Mouse (Mus musculus): ENCODE data around the gene Cdc42bpa. TPM values are rescaled to one million over a fixed set of nuclear protein-coding genes. Genes with fewer than 3 reads are reported as not detected.
A peak's percentile ranks its signal among the peaks of the same experiment; 100 is the strongest.

Cdc42bpa gene
- polyA plus RNA-seq, 1 experiment from 2014 or later = 11.6 TPM

DNA sequence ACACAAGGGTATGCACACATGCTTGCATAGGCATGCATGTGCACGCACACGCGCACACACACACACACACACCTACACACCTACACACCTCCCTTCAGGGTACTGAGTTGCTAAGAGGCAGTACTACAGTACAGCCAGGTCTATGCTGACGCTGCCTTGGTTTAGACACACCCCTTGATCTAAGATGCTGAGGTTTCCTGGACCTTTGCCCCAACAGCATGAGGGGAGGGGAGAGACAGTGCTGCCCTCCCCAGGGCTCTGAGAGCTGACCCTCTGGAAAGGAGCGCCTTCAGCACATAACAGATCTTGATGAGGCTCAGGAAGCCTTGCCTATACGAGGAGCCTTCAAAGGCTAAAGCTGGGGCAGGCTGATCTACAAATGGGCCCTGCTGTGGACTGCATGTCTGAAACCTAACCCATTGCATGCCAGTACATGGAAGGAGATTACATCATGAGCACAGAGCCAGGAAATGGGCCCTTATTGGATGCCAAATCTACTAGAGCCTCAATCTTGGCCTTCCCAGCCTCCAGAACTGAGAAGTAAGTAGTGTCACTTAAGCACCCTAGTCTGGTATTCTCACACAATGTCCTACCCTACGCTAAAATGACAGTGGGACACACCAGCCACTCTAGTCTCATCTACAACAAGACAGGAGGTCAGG is 221.2 kb downstream of the Cdc42bpa start:
- H3K27me3 ChIP-seq (ENCODE audit: control insufficient read depth, insufficient read depth, low read length) = no peaks in the 10 kb centered on the region
- peaks cover 30% of the 10 kb centered on the region for H3K4me1 ChIP-seq (ENCODE audit: control insufficient read depth, insufficient read depth, low read length)
- no peaks in the 10 kb centered on the region for H3K9me3 ChIP-seq (replicated peaks; ENCODE audit: control insufficient read depth, low read length)
- no peaks in the 10 kb centered on the region for H3K36me3 ChIP-seq (ENCODE audit: control insufficient read depth, insufficient read depth)
- H3K4me2 ChIP-seq (ENCODE audit: low read depth, low read length) = no peak overlapping the region
- WGBS = 83% methylated on average over 7 of the region's 7 CpGs
- H3K27ac ChIP-seq (ENCODE audit: low read length) = no peak overlapping the region
- H3K4me3 ChIP-seq (ENCODE audit: low read length) = no peak overlapping the region
- no peak for ATAC-seq (replicated peaks; ENCODE audit: extremely low read depth, insufficient read depth, low FRiP score)
- no peak overlapping the region for H3K9ac ChIP-seq (ENCODE audit: low read length)

DNA sequence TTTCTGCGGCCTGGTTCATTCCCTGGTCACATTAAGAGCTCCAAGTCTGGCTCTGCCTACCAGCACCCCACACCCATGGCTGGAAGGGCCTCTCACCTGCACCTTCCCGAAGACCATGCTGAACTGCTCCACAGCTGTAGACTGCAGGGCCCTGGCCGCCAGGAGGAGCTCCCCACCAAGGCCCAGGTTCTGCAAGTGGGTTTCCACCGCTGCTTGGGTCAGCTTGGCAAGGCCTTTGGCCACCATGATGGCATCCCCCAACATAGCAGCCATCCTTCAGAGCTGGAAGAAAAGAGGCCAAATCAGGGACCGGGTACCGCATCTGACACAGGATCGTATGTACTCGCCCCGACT is 221.7 kb downstream of the Cdc42bpa start:
- H3K27ac ChIP-seq (ENCODE audit: low read length) = no peak overlapping the region
- no peak overlapping the region for H3K9ac ChIP-seq (ENCODE audit: low read length)
- no peaks in the 10 kb centered on the region for H3K27me3 ChIP-seq (ENCODE audit: control insufficient read depth, insufficient read depth, low read length)
- no peak for ATAC-seq (replicated peaks; ENCODE audit: extremely low read depth, insufficient read depth, low FRiP score)
- peaks cover 35% of the 10 kb centered on the region for H3K4me1 ChIP-seq (ENCODE audit: control insufficient read depth, insufficient read depth, low read length)
- no peak overlapping the region for H3K4me2 ChIP-seq (ENCODE audit: low read depth, low read length)
- H3K9me3 ChIP-seq (replicated peaks; ENCODE audit: control insufficient read depth, low read length) = no peaks in the 10 kb centered on the region
- WGBS = 82% methylated on average over 9 of the region's 9 CpGs
- no peak overlapping the region for H3K4me3 ChIP-seq (ENCODE audit: low read length)
- H3K36me3 ChIP-seq (ENCODE audit: control insufficient read depth, insufficient read depth) = no peaks in the 10 kb centered on the region

DNA sequence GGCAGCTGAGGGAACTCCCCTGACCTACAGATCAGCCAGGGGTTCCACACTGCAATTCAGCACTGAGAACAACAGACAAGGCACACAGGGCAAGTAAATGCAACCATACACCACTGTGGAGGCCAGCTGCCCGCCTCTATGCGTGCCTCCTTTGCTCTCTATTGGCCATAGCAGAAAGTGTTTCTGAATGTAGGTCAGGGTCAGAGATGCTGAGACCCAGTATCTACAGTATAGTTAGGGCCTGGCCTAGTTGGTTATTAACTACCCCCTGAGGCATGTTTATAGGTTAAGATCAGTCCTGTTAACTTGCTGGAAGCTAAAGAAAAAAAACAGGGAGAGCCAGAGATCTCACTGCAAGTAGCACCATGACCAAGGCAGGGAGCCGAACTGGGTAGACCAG is 222.5 kb downstream of the Cdc42bpa start:
- no peak overlapping the region for H3K4me2 ChIP-seq (ENCODE audit: low read depth, low read length)
- H3K27ac ChIP-seq (ENCODE audit: low read length) = no peak overlapping the region
- no peak for ATAC-seq (replicated peaks; ENCODE audit: extremely low read depth, insufficient read depth, low FRiP score)
- H3K27me3 ChIP-seq (ENCODE audit: control insufficient read depth, insufficient read depth, low read length) = no peaks in the 10 kb centered on the region
- H3K4me3 ChIP-seq (ENCODE audit: low read length) = no peak overlapping the region
- no peaks in the 10 kb centered on the region for H3K36me3 ChIP-seq (ENCODE audit: control insufficient read depth, insufficient read depth)
- WGBS = 72% methylated on average over 3 of the region's 3 CpGs
- no peaks in the 10 kb centered on the region for H3K9me3 ChIP-seq (replicated peaks; ENCODE audit: control insufficient read depth, low read length)
- peaks cover 37% of the 10 kb centered on the region for H3K4me1 ChIP-seq (ENCODE audit: control insufficient read depth, insufficient read depth, low read length)
- H3K9ac ChIP-seq (ENCODE audit: low read length) = no peak overlapping the region

DNA sequence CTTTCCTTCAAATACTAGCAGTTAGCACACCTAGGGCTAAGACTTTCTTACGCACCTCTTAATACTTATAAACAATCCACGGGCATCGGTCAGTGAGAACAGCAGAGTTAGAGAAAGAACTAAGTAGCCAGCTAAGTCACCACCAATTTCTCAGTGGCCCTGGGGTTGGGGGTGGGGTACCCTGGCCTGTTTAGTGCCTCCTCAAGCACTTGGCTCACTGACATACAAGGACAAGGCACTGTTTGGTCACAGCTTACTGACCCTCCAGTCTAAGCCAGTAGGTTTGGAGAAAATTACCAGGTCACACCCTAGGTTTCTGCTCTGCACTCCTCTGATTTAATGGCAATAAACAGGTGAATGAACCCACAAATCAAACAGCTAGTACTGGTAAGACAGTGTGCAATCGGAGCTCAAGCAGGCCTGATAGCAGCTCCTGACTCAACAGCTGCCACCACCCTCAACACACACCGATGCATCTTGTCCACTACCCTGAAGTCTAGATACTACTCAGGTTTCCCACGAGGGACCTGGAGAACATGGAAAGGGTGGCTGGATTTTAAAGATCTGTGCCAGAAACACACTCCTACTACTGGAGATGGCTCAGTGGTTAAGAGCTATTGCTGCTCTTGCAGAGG is 223.4 kb downstream of the Cdc42bpa start:
- H3K27ac ChIP-seq (ENCODE audit: low read length) = no peak overlapping the region
- no peak overlapping the region for H3K4me2 ChIP-seq (ENCODE audit: low read depth, low read length)
- 0 out of 2 replicates have a peak overlapping the region, but pooled peaks have one; percentile 16 for H3K9ac ChIP-seq (ENCODE audit: low read length)
- H3K4me1 ChIP-seq (ENCODE audit: control insufficient read depth, insufficient read depth, low read length) = peaks cover 40% of the 10 kb centered on the region
- no peak for ATAC-seq (replicated peaks; ENCODE audit: extremely low read depth, insufficient read depth, low FRiP score)
- H3K36me3 ChIP-seq (ENCODE audit: control insufficient read depth, insufficient read depth) = no peaks in the 10 kb centered on the region
- no peak overlapping the region for H3K4me3 ChIP-seq (ENCODE audit: low read length)
- no peaks in the 10 kb centered on the region for H3K27me3 ChIP-seq (ENCODE audit: control insufficient read depth, insufficient read depth, low read length)
- H3K9me3 ChIP-seq (replicated peaks; ENCODE audit: control insufficient read depth, low read length) = no peaks in the 10 kb centered on the region
- WGBS = 83% methylated on average over 6 of the region's 6 CpGs

DNA sequence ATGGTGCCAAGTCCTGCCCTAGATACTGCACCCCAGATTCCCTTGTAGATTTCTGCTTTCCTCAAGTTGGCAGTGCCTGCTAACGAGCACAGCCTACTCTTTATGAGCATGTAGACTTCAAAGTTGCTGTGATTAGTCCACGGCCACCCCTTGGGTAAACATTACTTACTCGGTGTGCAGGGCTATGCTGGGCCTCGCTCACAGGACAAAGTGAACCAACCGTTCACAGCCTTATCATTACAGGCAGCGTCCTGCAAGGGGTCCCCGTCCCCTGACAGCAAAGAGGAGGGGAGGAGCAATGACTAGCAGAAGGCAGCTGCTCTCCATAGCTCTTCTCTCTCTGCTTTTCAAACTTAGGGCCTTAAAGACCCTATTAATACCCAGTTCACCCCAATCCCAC is 224.5 kb downstream of the Cdc42bpa start:
- WGBS = 23% methylated on average over 7 of the region's 7 CpGs
- H3K4me2 ChIP-seq (ENCODE audit: low read depth, low read length) = no peak overlapping the region
- H3K4me3 ChIP-seq (ENCODE audit: low read length) = no peak overlapping the region
- H3K9me3 ChIP-seq (replicated peaks; ENCODE audit: control insufficient read depth, low read length) = no peaks in the 10 kb centered on the region
- peak overlapping the region; percentile 92 for H3K27ac ChIP-seq (ENCODE audit: low read length)
- no peaks in the 10 kb centered on the region for H3K27me3 ChIP-seq (ENCODE audit: control insufficient read depth, insufficient read depth, low read length)
- H3K36me3 ChIP-seq (ENCODE audit: control insufficient read depth, insufficient read depth) = no peaks in the 10 kb centered on the region
- peak overlapping the region; percentile 62 for H3K9ac ChIP-seq (ENCODE audit: low read length)
- H3K4me1 ChIP-seq (ENCODE audit: control insufficient read depth, insufficient read depth, low read length) = peaks cover 45% of the 10 kb centered on the region
- ATAC-seq (replicated peaks; ENCODE audit: extremely low read depth, insufficient read depth, low FRiP score) = peak; percentile 23; the same call in 1 of the 2 replicates

DNA sequence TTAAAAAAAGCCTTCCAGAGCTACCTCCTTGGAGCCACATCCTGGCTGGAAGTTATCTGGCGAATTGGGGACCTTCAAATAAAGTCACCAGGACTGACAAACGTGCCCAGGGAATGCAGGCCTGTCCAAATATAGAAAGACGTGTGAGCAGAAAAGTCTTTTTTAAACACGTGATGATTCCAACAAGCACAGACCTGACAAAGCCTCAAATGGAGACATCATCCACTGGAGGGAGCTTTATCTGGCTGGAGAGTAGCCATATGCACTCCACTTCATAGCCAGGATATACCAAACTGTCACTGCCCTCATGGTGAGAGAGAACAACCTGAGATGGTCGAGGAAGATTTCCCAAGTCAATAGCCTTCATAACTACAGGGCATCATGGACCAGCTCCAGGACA is 225.6 kb downstream of the Cdc42bpa start:
- no peak overlapping the region for H3K9ac ChIP-seq (ENCODE audit: low read length)
- 0 out of 2 replicates have a peak overlapping the region, but pooled peaks have one; percentile 1 for H3K4me2 ChIP-seq (ENCODE audit: low read depth, low read length)
- no peaks in the 10 kb centered on the region for H3K27me3 ChIP-seq (ENCODE audit: control insufficient read depth, insufficient read depth, low read length)
- H3K9me3 ChIP-seq (replicated peaks; ENCODE audit: control insufficient read depth, low read length) = no peaks in the 10 kb centered on the region
- WGBS = 34% methylated on average over 5 of the region's 5 CpGs
- H3K27ac ChIP-seq (ENCODE audit: low read length) = peak overlapping the region; percentile 92
- ATAC-seq (replicated peaks; ENCODE audit: extremely low read depth, insufficient read depth, low FRiP score) = peak; percentile 77
- no peak overlapping the region for H3K4me3 ChIP-seq (ENCODE audit: low read length)
- H3K36me3 ChIP-seq (ENCODE audit: control insufficient read depth, insufficient read depth) = no peaks in the 10 kb centered on the region
- H3K4me1 ChIP-seq (ENCODE audit: control insufficient read depth, insufficient read depth, low read length) = peaks cover 46% of the 10 kb centered on the region

DNA sequence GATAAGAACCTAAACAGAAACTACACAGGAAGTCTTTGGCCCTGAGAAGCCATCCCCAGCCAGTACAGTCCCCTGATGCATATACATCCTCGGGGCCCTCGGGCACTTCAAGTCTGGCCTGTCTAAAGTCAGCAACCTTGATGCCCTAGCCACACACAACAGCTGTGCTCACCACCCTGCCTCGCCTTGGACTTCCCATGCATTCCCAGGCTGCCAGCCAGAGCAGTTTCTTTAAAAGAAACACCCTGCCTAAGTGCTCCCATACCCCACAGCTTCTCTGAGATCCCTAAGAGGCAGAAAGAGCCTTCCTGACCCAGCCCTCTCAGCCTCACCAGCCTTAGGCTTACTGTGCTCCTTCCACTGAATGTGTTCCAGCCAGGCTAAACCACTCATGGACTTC is 226.1 kb downstream of the Cdc42bpa start:
- Histone ChIP-seq H3K4me2 (ENCODE audit: low read depth, low read length) (no peak overlapping the region), H3K27ac (ENCODE audit: low read length) (peak overlapping the region; percentile 92), H3K27me3 (ENCODE audit: control insufficient read depth, insufficient read depth, low read length) (no peaks in the 10 kb centered on the region), H3K9ac (ENCODE audit: low read length) (peak overlapping the region; percentile 43; the same call in 1 of the 2 replicates), H3K36me3 (ENCODE audit: control insufficient read depth, insufficient read depth) (no peaks in the 10 kb centered on the region), H3K4me1 (ENCODE audit: control insufficient read depth, insufficient read depth, low read length) (peaks cover 46% of the 10 kb centered on the region), H3K9me3 (replicated peaks; ENCODE audit: control insufficient read depth, low read length) (no peaks in the 10 kb centered on the region), H3K4me3 (ENCODE audit: low read length) (no peak overlapping the region)
- 72% methylated on average over 3 of the region's 3 CpGs for WGBS
- peak; percentile 7; the same call in 1 of the 2 replicates for ATAC-seq (replicated peaks; ENCODE audit: extremely low read depth, insufficient read depth, low FRiP score)

DNA sequence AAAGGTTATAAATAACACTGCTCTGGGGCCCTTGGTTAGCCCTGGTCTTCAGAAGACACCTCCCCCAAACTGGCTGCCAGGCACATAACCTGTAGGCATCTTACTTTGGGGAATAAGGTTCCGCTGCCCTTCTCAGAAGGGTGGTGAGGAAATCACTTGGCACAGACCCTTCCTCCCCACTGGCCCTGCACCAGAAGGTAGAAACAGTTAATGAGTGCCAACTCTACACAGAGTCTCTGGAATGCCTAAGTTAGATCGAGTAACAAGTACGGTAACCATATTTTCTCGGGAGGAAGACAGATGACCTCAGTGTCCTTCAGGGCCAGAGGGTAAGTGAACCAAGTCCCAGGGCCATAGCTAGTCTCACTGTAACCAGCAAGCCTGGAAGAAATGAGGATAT is 228.7 kb downstream of the Cdc42bpa start:
- Histone ChIP-seq H3K9ac (ENCODE audit: low read length) (peak overlapping the region; percentile 3; the same call in 1 of the 2 replicates), H3K9me3 (replicated peaks; ENCODE audit: control insufficient read depth, low read length) (no peaks in the 10 kb centered on the region), H3K36me3 (ENCODE audit: control insufficient read depth, insufficient read depth) (no peaks in the 10 kb centered on the region), H3K27ac (ENCODE audit: low read length) (peak overlapping the region; percentile 54; the same call in 1 of the 2 replicates), H3K4me3 (ENCODE audit: low read length) (no peak overlapping the region), H3K4me2 (ENCODE audit: low read depth, low read length) (no peak overlapping the region), H3K27me3 (ENCODE audit: control insufficient read depth, insufficient read depth, low read length) (no peaks in the 10 kb centered on the region), H3K4me1 (ENCODE audit: control insufficient read depth, insufficient read depth, low read length) (peaks cover 63% of the 10 kb centered on the region)
- ATAC-seq (replicated peaks; ENCODE audit: extremely low read depth, insufficient read depth, low FRiP score) = no peak
- WGBS = 53% methylated on average over 4 of the region's 4 CpGs

DNA sequence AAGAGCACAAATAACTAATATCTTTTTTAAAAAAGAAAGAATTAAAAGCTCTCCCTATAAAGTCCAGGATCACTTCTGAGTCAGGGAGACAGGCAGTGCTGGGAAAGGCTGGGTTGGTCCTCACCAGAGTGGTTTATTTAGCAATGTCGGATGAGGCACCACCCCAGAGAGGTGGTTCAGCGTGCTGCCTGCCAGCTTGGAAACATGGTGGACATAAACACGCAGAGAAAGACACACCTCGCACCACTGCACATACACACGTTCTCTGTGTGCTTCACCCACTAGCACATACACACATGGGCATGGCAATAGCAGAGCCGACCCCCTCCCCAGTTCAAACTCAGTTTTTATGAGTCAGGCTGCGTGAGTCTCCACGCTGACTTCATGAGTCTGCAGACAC is 230.8 kb downstream of the Cdc42bpa start:
- H3K4me2 ChIP-seq (ENCODE audit: low read depth, low read length) = no peak overlapping the region
- H3K4me3 ChIP-seq (ENCODE audit: low read length) = no peak overlapping the region
- peaks cover 49% of the 10 kb centered on the region for H3K4me1 ChIP-seq (ENCODE audit: control insufficient read depth, insufficient read depth, low read length)
- peak overlapping the region; percentile 14; the same call in 1 of the 2 replicates for H3K27ac ChIP-seq (ENCODE audit: low read length)
- no peaks in the 10 kb centered on the region for H3K9me3 ChIP-seq (replicated peaks; ENCODE audit: control insufficient read depth, low read length)
- no peaks in the 10 kb centered on the region for H3K36me3 ChIP-seq (ENCODE audit: control insufficient read depth, insufficient read depth)
- H3K27me3 ChIP-seq (ENCODE audit: control insufficient read depth, insufficient read depth, low read length) = no peaks in the 10 kb centered on the region
- no peak overlapping the region for H3K9ac ChIP-seq (ENCODE audit: low read length)
- 79% methylated on average over 8 of the region's 8 CpGs for WGBS
- ATAC-seq (replicated peaks; ENCODE audit: extremely low read depth, insufficient read depth, low FRiP score) = no peak

Data from heart, embryonic 16.5 days (tissue).